Mouse (Mus musculus): ENCODE results near the gene Cldn34b3.
"Not testable (repeated sequence)": the region's sequence is repeated elsewhere in the genome, so short reads cannot be mapped to it uniquely, and the experiment has no call there.

Gene Cldn34b3

GRCm38 (mm10) chrX:76264004-76264403 is at the start of gene Cldn34b3:
Gene Cldn34b3, plus strand, starts transcription at chrX:76264304.
- not testable (repeated sequence) for DNase-seq

All from cerebellum, postnatal 36 days (tissue).